Mouse (Mus musculus): ENCODE measurements at regions not wholly inside any gene's neighbourhood (a gene's known extent, or its start where the extent isn't known, plus 50 kb on each side); places are given as distances from the start of the nearest gene placed in this dataset.

DNA sequence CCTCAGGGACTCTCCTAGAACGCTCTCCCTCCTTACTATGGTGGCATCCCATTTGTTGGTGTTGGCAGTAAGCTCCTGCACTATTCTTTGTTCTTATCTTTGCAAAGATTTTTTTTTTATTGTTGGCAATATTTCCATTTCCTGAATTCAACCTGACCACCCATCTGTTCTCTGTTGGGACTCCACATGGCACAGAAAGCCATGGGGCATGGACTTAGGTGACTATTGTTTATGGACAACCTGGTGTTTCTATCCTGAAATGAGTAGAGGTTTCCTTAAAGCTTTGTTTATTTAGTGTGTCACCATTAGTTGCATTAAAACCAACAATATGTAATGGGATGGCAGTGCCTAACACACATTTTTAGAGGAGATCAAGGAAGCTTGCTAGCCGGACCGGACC is 112.6 kb upstream of the Arg1 start:
- no peaks in the 10 kb centered on the region for H3K36me3 ChIP-seq (ENCODE audit: control insufficient read depth, insufficient read depth)
- 88% methylated on average over 3 of the region's 3 CpGs for WGBS
- H3K9ac ChIP-seq (ENCODE audit: low read length), result no peak overlapping the region
- no peak for ATAC-seq (replicated peaks; ENCODE audit: extremely low read depth, insufficient read depth, low FRiP score)
- H3K4me2 ChIP-seq (ENCODE audit: low read depth, low read length), result no peak overlapping the region
- no peaks in the 10 kb centered on the region for H3K9me3 ChIP-seq (replicated peaks; ENCODE audit: control insufficient read depth, low read length)
- H3K27ac ChIP-seq (ENCODE audit: low read length), result no peak overlapping the region
- H3K4me1 ChIP-seq (ENCODE audit: control insufficient read depth, insufficient read depth, low read length), result no peaks in the 10 kb centered on the region
- no peaks in the 10 kb centered on the region for H3K27me3 ChIP-seq (ENCODE audit: control insufficient read depth, insufficient read depth, low read length)
- no peak overlapping the region for H3K4me3 ChIP-seq (ENCODE audit: low read length)

DNA sequence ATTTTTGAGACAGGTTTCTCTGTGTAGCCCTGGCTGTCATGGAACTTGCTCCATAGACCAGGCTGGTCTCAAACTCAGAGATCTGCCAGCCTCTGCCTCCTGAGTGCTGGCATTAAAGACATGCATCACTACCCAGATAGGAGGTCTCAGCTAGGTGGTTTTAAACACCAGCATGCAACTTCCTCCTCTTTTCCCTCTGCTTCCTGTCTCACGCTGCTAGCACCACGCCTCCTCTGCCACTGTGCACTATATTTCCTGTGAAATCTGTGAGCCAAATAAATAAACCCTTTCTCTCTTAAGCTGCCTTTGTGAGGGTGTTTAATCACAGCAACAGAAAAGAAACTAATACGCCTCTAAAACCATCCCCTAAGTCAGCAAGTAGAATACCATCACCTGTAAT is 109.6 kb upstream of the Arg1 start:
- Histone ChIP-seq H3K27me3 (ENCODE audit: control insufficient read depth, insufficient read depth, low read length) (no peaks in the 10 kb centered on the region), H3K9me3 (replicated peaks; ENCODE audit: control insufficient read depth, low read length) (no peaks in the 10 kb centered on the region), H3K4me2 (ENCODE audit: low read depth, low read length) (no peak overlapping the region), H3K9ac (ENCODE audit: low read length) (no peak overlapping the region), H3K4me3 (ENCODE audit: low read length) (no peak overlapping the region), H3K4me1 (ENCODE audit: control insufficient read depth, insufficient read depth, low read length) (no peaks in the 10 kb centered on the region), H3K36me3 (ENCODE audit: control insufficient read depth, insufficient read depth) (no peaks in the 10 kb centered on the region), H3K27ac (ENCODE audit: low read length) (no peak overlapping the region)
- no peak for ATAC-seq (replicated peaks; ENCODE audit: extremely low read depth, insufficient read depth, low FRiP score)
- WGBS, result 82% methylated on average over 3 of the region's 3 CpGs

DNA sequence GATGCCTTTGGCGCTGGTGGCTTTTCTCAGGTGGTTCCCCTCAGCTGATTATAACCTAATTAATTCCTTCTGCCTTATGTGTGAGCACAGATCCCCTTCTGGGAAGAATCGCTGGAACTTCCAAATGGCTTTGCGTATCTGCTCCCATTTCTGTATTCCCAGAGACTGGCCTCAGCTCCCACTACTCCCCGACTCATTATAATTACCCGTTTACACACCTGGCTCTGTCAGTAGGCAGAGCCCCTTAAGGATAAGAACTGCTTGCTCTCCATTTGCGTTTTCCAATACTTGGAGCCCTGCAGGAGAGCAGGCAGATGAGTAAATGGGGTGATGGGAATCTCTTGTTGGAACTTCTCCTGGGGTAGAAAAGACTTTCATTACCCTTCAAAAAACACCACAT is 108.1 kb upstream of the Arg1 start:
- no peaks in the 10 kb centered on the region for H3K27me3 ChIP-seq (ENCODE audit: control insufficient read depth, insufficient read depth, low read length)
- no peak for ATAC-seq (replicated peaks; ENCODE audit: extremely low read depth, insufficient read depth, low FRiP score)
- H3K9ac ChIP-seq (ENCODE audit: low read length), result no peak overlapping the region
- no peaks in the 10 kb centered on the region for H3K36me3 ChIP-seq (ENCODE audit: control insufficient read depth, insufficient read depth)
- no peaks in the 10 kb centered on the region for H3K9me3 ChIP-seq (replicated peaks; ENCODE audit: control insufficient read depth, low read length)
- H3K27ac ChIP-seq (ENCODE audit: low read length), result no peak overlapping the region
- H3K4me2 ChIP-seq (ENCODE audit: low read depth, low read length), result no peak overlapping the region
- no peak overlapping the region for H3K4me3 ChIP-seq (ENCODE audit: low read length)
- no peaks in the 10 kb centered on the region for H3K4me1 ChIP-seq (ENCODE audit: control insufficient read depth, insufficient read depth, low read length)
- 79% methylated on average over 6 of the region's 6 CpGs for WGBS

DNA sequence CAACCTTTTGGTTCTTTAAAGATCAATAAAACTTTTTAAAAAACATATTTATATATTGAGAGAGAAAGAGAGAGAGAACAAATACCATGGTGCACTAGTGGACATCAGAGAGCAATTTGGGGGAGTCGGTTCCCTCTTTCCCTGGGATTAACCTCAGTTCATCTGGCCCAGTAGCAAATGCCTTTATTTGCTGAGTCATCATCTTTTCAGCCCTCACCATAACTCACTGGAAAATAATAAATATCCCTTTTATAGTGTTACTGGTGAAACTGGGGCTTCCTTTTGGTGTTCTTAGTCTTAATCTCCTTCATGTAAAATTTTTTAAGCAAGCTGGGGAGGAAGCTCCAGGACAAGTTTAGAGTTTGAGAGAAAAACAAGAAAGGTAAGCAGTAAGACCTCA is 105.3 kb upstream of the Arg1 start:
- no peak overlapping the region for H3K4me3 ChIP-seq (ENCODE audit: low read length)
- no peak overlapping the region for H3K27ac ChIP-seq (ENCODE audit: low read length)
- no peaks in the 10 kb centered on the region for H3K36me3 ChIP-seq (ENCODE audit: control insufficient read depth, insufficient read depth)
- H3K4me2 ChIP-seq (ENCODE audit: low read depth, low read length), result no peak overlapping the region
- H3K9ac ChIP-seq (ENCODE audit: low read length), result no peak overlapping the region
- H3K4me1 ChIP-seq (ENCODE audit: control insufficient read depth, insufficient read depth, low read length), result no peaks in the 10 kb centered on the region
- H3K9me3 ChIP-seq (replicated peaks; ENCODE audit: control insufficient read depth, low read length), result no peaks in the 10 kb centered on the region; the same call in 1 of the 2 replicates
- ATAC-seq (replicated peaks; ENCODE audit: extremely low read depth, insufficient read depth, low FRiP score), result no peak
- no peaks in the 10 kb centered on the region for H3K27me3 ChIP-seq (ENCODE audit: control insufficient read depth, insufficient read depth, low read length)
- WGBS, result 71% methylated on average over 1 of the region's 1 CpGs

DNA sequence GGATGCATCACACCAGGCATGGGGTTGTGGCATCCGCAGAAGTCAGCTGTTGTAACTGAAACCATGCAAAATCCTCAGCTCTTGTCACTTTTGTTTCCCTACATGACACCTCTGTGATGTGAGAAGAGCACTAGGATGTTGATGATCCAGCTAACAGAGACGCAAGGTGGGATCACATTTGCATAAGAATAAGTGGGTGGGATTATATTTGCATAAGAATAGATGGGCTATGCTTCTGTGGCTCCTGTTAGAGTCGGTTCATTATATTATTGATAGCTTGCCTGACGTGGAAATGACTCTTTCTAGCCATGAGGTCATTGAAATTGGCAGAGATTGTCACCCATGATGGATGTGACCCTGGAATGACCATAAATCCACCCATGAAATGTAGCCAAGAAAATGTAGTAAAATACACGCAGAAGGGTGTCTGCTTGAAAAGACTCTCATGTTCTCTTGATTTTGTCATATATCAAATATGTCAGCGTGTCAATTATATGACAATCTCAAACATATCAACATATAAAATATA is 102.2 kb upstream of the Arg1 start:
- Histone ChIP-seq H3K4me3 (ENCODE audit: low read length) (no peak overlapping the region), H3K36me3 (ENCODE audit: control insufficient read depth, insufficient read depth) (no peaks in the 10 kb centered on the region), H3K4me1 (ENCODE audit: control insufficient read depth, insufficient read depth, low read length) (no peaks in the 10 kb centered on the region), H3K27ac (ENCODE audit: low read length) (no peak overlapping the region), H3K27me3 (ENCODE audit: control insufficient read depth, insufficient read depth, low read length) (no peaks in the 10 kb centered on the region), H3K9me3 (replicated peaks; ENCODE audit: control insufficient read depth, low read length) (no peaks in the 10 kb centered on the region; the same call in 1 of the 2 replicates), H3K9ac (ENCODE audit: low read length) (no peak overlapping the region), H3K4me2 (ENCODE audit: low read depth, low read length) (no peak overlapping the region)
- 69% methylated on average over 6 of the region's 6 CpGs for WGBS
- no peak for ATAC-seq (replicated peaks; ENCODE audit: extremely low read depth, insufficient read depth, low FRiP score)

DNA sequence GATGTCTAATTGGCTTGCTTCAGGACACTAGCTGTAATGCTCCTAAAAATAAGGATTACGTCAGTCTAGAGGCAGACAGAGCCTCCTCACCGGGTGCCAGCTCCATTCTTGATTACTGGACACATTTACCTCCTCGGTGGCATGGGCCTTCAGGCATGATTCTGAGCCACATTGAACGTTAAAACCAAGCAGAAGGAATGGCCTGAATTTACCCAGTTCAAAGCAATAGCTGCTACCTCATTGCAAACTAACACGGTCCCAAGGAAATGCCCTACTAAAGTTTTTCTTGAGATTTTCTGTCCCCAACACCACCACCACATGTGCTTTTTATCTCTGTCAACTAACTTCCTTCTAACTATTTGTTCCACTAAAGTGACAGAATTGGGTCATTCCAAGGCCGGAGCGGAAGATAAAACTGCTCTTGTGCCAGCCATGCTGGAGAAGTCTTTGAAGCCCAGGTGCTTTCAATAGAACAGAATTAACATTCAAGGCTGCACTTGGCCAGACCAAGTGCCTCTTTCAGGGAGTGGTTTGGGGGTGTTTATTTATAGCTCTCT is 96.4 kb upstream of the Arg1 start:
- Histone ChIP-seq H3K27me3 (ENCODE audit: control insufficient read depth, insufficient read depth, low read length) (no peaks in the 10 kb centered on the region), H3K4me3 (ENCODE audit: low read length) (no peak overlapping the region), H3K9ac (ENCODE audit: low read length) (no peak overlapping the region), H3K36me3 (ENCODE audit: control insufficient read depth, insufficient read depth) (no peaks in the 10 kb centered on the region), H3K27ac (ENCODE audit: low read length) (peak overlapping the region; percentile 39; the same call in 1 of the 2 replicates), H3K9me3 (replicated peaks; ENCODE audit: control insufficient read depth, low read length) (no peaks in the 10 kb centered on the region; the same call in 1 of the 2 replicates), H3K4me2 (ENCODE audit: low read depth, low read length) (no peak overlapping the region), H3K4me1 (ENCODE audit: control insufficient read depth, insufficient read depth, low read length) (peaks cover 3% of the 10 kb centered on the region; the same call in 1 of the 2 replicates)
- WGBS, result 36% methylated on average over 7 of the region's 7 CpGs
- ATAC-seq (replicated peaks; ENCODE audit: extremely low read depth, insufficient read depth, low FRiP score), result 0 out of 2 replicates have a peak, but pooled peaks have one; percentile 41

DNA sequence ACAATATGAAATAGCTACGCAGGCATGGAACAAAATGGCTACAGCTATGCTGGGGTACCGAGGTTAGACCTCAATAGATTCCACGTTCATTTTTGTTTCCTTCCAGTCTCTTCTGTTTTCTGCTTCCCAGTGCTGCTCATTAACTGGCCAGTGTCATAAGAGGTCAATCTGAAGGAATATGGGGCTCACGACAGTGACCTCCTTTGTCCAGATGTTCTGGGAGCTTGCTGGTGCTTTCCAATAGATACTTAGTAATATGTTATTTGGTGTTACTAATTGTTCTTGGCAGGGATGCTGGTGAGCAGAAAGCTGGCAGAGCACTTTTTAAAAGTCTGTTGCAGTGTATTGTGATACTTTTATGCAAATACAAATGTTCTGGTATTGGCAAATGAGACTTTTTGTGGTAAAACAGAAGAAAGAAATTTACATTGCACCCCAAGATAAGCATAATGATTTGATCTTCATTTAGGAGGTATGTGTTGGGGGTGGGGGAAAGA is 95.8 kb upstream of the Arg1 start:
- Histone ChIP-seq H3K4me3 (ENCODE audit: low read length) (no peak overlapping the region), H3K9me3 (replicated peaks; ENCODE audit: control insufficient read depth, low read length) (no peaks in the 10 kb centered on the region; the same call in 1 of the 2 replicates), H3K4me2 (ENCODE audit: low read depth, low read length) (no peak overlapping the region), H3K9ac (ENCODE audit: low read length) (no peak overlapping the region), H3K27ac (ENCODE audit: low read length) (no peak overlapping the region), H3K36me3 (ENCODE audit: control insufficient read depth, insufficient read depth) (no peaks in the 10 kb centered on the region), H3K4me1 (ENCODE audit: control insufficient read depth, insufficient read depth, low read length) (peaks cover 3% of the 10 kb centered on the region; the same call in 1 of the 2 replicates), H3K27me3 (ENCODE audit: control insufficient read depth, insufficient read depth, low read length) (no peaks in the 10 kb centered on the region)
- no peak for ATAC-seq (replicated peaks; ENCODE audit: extremely low read depth, insufficient read depth, low FRiP score)
- 82% methylated on average over 4 of the region's 4 CpGs for WGBS

DNA sequence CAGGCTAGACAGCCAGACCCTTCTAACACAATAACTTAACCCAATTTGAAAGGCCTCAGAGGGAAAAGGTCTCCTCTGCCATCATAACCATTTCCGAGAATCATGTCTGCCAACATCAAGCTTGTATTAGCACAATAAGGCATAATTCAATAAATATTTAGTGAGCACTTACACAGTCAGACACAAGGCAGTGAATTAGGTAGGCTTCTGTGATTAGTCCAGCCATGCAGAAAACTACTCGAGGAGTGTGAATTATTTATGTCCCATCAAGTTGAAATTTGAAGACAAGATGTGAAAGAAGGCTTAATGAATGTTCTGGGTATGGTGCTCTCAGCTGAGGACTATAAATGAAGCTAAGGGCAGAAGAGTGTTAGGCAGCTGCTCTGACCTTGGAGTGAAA is 91.7 kb upstream of the Arg1 start:
- Histone ChIP-seq H3K4me2 (ENCODE audit: low read depth, low read length) (no peak overlapping the region), H3K4me3 (ENCODE audit: low read length) (no peak overlapping the region), H3K9me3 (replicated peaks; ENCODE audit: control insufficient read depth, low read length) (no peaks in the 10 kb centered on the region), H3K36me3 (ENCODE audit: control insufficient read depth, insufficient read depth) (no peaks in the 10 kb centered on the region), H3K9ac (ENCODE audit: low read length) (no peak overlapping the region), H3K4me1 (ENCODE audit: control insufficient read depth, insufficient read depth, low read length) (peaks cover 3% of the 10 kb centered on the region; the same call in 1 of the 2 replicates), H3K27me3 (ENCODE audit: control insufficient read depth, insufficient read depth, low read length) (no peaks in the 10 kb centered on the region), H3K27ac (ENCODE audit: low read length) (no peak overlapping the region)
- no peak for ATAC-seq (replicated peaks; ENCODE audit: extremely low read depth, insufficient read depth, low FRiP score)
- 68% methylated on average over 2 of the region's 2 CpGs for WGBS

DNA sequence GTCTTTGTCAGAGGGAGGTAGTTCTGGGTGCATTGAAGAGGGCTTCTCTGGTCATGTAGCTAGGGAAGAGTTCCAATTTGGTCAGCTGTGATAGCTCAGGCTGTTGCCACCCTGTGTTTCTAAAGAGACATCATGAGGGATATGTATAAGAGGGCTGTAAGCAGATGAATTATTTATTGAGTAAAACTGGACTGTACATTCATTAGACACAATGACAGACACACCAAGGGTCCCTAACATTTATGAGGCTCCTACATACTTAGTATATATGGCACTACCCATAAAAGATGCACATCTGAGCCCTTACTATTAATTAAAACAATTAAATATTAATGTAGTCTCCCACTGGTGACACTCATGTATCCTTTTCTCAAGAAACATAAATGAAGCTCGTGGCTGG is 90.6 kb upstream of the Arg1 start:
- ATAC-seq (replicated peaks; ENCODE audit: extremely low read depth, insufficient read depth, low FRiP score), result no peak
- Histone ChIP-seq H3K9me3 (replicated peaks; ENCODE audit: control insufficient read depth, low read length) (no peaks in the 10 kb centered on the region), H3K27me3 (ENCODE audit: control insufficient read depth, insufficient read depth, low read length) (no peaks in the 10 kb centered on the region), H3K4me1 (ENCODE audit: control insufficient read depth, insufficient read depth, low read length) (no peaks in the 10 kb centered on the region), H3K4me2 (ENCODE audit: low read depth, low read length) (no peak overlapping the region), H3K27ac (ENCODE audit: low read length) (no peak overlapping the region), H3K36me3 (ENCODE audit: control insufficient read depth, insufficient read depth) (no peaks in the 10 kb centered on the region), H3K9ac (ENCODE audit: low read length) (no peak overlapping the region), H3K4me3 (ENCODE audit: low read length) (no peak overlapping the region)
- 80% methylated on average over 1 of the region's 1 CpGs for WGBS

All from heart, embryonic 16.5 days (tissue).